ENCODE assay signal across 27 mouse cellular contexts in genomic region chr8:126045751-126046150, GRCm38 (mm10). TPM values are rescaled to one million over a fixed set of nuclear protein-coding genes. Genes with fewer than 3 reads are reported as not detected.
"Had no signal": no experiment of that assay in that cellular context is flagged by ENCODE, and none has a peak within 500 bp of the region (broad histone marks: within the 10 kb centered on the region; RNA-seq: fewer than 3 reads in every experiment).

No protein-coding gene starts in this region.

- H3K9ac ChIP-seq: heart, embryonic 13.5 days; heart, embryonic 15.5 days; hindbrain, embryonic 13.5 days; hindbrain, embryonic 15.5 days; kidney, embryonic 15.5 days; limb, embryonic 13.5 days; limb, embryonic 15.5 days; liver, embryonic 13.5 days; liver, embryonic 15.5 days; liver, postnatal 0 days had no signal

- H3K36me3 ChIP-seq: heart, embryonic 13.5 days; heart, embryonic 15.5 days; hindbrain, embryonic 13.5 days; hindbrain, embryonic 15.5 days; kidney, embryonic 15.5 days; limb, embryonic 13.5 days; limb, embryonic 15.5 days; liver, embryonic 13.5 days; liver, embryonic 15.5 days had no signal

- H3K4me1 ChIP-seq: heart, embryonic 13.5 days; heart, embryonic 15.5 days; hindbrain, embryonic 13.5 days; hindbrain, embryonic 15.5 days; kidney, embryonic 15.5 days; limb, embryonic 15.5 days; liver, embryonic 13.5 days; liver, embryonic 15.5 days had no signal

- DNase-seq: gastrocnemius, postnatal 14 days; heart, adult 18-20 months; heart, postnatal 14 days; heart, postnatal 36 days; kidney, adult 11 months; kidney, adult 2 months; kidney, adult 9 months; kidney, postnatal 14 days; kidney, postnatal 36 days; left cerebral cortex, postnatal 4 days; liver, embryonic 13.5 days; liver, postnatal 0 days had no signal

- ATAC-seq: hindbrain, postnatal 0 days; intestine, embryonic 16.5 days; liver, postnatal 0 days had no signal

- H3K27me3 ChIP-seq: heart, embryonic 15.5 days; hindbrain, embryonic 13.5 days; hindbrain, embryonic 15.5 days; kidney, embryonic 15.5 days; limb, embryonic 13.5 days; limb, embryonic 15.5 days; liver, embryonic 13.5 days; liver, embryonic 15.5 days had no signal

- H3K9me3 ChIP-seq: heart, embryonic 13.5 days; heart, embryonic 15.5 days; hindbrain, embryonic 13.5 days; hindbrain, embryonic 15.5 days; kidney, embryonic 15.5 days; limb, embryonic 13.5 days; limb, embryonic 15.5 days; liver, embryonic 13.5 days; liver, embryonic 15.5 days had no signal

- H3K4me2 ChIP-seq: heart, embryonic 11.5 days; heart, embryonic 13.5 days; heart, embryonic 15.5 days; hindbrain, embryonic 13.5 days; hindbrain, embryonic 15.5 days; kidney, embryonic 15.5 days; limb, embryonic 13.5 days; limb, embryonic 15.5 days; liver, embryonic 13.5 days; liver, embryonic 15.5 days had no signal

- H3K27ac ChIP-seq: heart, embryonic 13.5 days; heart, embryonic 15.5 days; hindbrain, embryonic 13.5 days; hindbrain, embryonic 15.5 days; hindbrain, postnatal 0 days; kidney, embryonic 15.5 days; kidney, postnatal 0 days; left cerebral cortex, adult 2 months; limb, embryonic 13.5 days; limb, embryonic 15.5 days; liver, embryonic 13.5 days; liver, embryonic 15.5 days had no signal

- H3K4me3 ChIP-seq: heart, embryonic 13.5 days; heart, embryonic 15.5 days; hindbrain, embryonic 13.5 days; hindbrain, embryonic 15.5 days; kidney, embryonic 15.5 days; left cerebral cortex, adult 2 months; limb, embryonic 13.5 days; limb, embryonic 15.5 days; liver, embryonic 13.5 days; liver, embryonic 15.5 days had no signal

RNA-seq across cellular contexts. Expression of gene Kcnk1, which starts 50.8 kb away (rescaled TPM):
- total RNA-seq: granulocyte monocyte progenitor cell, adult 5-6 weeks; heart, postnatal 14 days; hematopoietic stem cell, adult 5-6 weeks had no signal
